Mouse (Mus musculus) CD8-positive naive resting alpha-beta T cell, adult 57 days (primary cell): ENCODE results near the gene Vps33a. TPM values are rescaled to one million over a fixed set of nuclear protein-coding genes. Genes with fewer than 3 reads are reported as not detected.

Experiments
- total RNA-seq: library from RNA; stranded (reverse); gene quantifications from one replicate; pipeline ENCODE4 v1.2.4, GENCODE M21; 2023

Vps33a gene
- 56.1 TPM for total RNA-seq

DNA sequence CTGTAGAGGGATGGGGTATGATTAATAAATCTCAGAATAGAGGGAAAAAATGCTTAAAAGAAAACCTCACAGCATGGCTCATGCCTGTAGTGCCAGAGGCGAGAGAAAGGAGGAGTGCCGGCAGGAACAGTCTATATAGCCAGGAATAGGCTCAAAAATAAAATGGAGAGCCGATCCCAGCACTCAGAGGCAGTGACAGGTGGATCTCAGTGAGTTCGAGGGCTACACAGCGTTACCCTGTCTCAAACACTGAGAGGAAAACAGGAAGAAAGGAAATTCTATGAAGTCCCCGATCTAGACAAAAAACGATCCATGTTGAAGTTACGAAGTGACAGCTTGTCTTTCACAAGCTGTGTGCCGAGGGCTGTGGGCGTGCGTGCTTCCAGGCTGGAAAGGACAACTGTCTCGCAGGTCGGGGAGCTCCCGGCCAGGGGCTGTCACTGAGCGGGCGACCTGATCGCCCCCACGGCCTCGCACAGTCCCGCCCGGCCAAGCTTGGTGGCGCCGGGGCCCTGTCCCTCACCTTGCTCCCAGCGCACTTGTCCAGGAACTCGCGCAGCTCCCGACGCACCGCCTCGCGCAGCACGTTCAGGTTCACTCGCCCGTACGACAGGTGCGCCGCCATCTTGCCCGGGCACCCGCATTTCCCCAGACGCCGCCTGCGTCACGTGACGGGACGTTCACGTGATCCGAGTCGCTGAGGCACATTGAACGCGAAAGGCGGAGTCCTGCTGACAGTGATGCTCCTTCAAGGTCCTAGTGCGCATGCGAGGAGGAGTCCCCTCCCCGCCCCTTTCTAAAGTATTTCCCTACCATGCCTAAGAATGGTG, at the start of gene Vps33a:
Gene Vps33a, minus strand, starts transcription at position 682 of the 830 bp plus-strand sequence.

DNA sequence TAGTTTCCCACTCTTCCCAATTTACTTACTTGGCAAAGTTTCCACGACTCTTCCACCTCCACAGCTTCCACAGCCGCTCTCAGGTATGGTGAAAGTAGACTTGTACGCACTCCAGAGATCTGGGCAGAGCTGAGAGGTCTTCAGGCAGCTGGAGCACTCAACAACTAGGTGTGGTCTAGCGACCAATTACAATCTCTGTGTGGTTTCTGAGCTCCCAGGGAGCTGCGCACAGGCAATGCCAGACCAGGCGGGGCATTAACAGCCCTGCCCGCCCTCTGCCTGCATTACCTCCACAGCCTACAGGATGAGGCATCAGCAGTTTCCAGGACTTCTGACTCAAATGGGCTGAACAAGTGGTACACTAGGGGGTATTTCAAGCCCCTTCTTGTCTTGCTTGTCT, 47.6 kb downstream of the Vps33a start, which contains the start of gene Gm49027:
Gene Gm49027, minus strand, starts transcription at position 208 of the 400 bp plus-strand sequence.

DNA sequence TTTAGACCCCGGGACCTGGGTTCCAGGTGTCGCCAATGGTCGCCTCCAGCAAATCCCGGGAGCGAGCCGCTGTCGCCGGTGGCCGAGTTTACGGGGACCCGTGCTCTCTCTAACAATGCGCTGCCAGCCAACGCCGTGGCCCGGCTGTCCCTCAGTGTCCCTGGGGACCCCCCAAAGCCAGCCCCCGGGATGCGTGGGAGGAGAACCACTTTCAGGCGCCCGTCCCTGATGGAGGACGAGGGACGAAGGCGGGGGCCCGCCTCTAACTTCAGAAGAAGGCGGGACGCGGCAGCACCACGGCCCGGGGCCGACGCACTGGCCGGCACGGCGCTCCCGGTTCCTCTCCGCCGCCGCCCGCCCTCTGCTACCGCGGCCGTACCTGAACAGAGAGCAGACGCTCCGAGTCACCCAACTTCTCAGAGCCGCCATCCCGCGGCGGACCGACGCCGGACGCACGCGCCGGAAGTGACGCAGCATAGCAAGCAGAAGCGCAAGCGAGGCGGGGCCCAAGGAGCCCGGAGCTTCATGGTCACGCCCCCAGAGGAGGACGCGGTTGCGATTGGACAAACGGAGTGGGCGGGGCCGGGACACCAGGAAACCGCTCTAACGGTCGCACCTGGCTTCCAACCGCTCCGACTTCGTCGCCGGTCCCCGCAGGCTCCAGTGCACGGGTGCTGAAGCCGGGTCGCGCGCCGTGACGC, 49.0 kb downstream of the Vps33a start, which contains the start of gene Diablo:
Gene Diablo, minus strand, starts transcription at position 485 of the 701 bp plus-strand sequence.

DNA sequence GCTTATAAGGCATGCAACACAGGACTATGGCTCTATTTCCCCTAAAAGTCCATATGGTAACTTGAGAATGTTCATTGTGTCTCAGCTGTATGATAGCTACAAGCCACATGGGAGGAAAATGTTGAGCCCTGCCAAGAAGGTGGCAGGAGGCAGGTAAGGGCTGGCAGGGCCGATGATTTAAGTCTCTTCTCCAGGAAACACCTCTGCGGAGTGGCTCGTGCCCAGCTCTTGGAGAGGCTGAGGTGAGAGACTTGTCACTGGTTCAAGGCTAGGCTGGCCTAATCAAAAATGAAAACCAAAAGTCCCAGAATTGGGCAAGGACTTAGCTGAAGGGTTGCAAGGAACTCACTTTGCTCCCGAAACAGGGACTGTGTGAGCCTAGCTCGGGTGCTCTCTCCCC, 62.7 kb downstream of the Vps33a start, which contains the start of gene B3gnt4:
Gene B3gnt4, plus strand, starts transcription at position 301 of the 400 bp plus-strand sequence.

DNA sequence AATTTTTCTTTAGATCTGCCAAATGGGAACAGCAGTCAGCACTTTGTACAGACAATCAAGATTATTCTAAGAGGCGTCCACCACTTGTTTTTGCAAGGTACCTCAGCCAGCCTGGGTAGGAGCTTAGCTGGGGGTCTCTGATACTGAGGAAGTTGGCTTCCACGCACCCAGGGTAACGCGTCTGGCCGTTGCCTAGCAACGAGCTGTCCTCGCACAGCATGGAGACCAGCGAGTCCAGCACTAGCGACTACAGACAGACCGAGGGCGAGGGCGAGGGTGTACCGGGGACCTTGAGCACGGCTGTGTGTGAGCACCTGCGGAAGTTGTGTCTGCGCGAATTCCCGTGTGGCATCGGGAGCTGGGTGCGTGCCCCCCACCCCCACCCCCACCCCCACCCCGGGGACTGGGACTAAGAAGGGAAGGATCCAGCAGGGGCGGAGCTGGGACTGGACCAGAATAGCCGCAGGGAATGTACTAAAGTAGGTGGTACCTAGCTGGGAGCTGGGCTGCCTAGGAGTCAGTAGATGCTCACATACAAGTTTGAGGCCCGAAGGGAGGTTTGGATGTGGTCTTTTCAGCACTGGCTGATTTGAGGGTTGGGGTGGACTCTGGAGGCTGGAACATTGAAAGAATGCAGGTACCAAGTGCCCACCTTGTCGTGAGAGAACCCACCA, 83.6 kb downstream of the Vps33a start, which contains the start of the genes Lrrc43 and Il31:
Gene Lrrc43, plus strand, starts transcription at position 194 of the 674 bp plus-strand sequence.
Gene Il31, minus strand, starts transcription at position 378 of the 674 bp plus-strand sequence.

Other genes starting within 250 kb of the Vps33a start
- gene Bcl7a, start 229.2 kb downstream of the Vps33a start, total RNA-seq, result 21.9 TPM
- 78.8 TPM for gene Mlxip, start 178.2 kb downstream of the Vps33a start, total RNA-seq
- gene Lrrc43, start 83.7 kb downstream of the Vps33a start, total RNA-seq, result not detected
- not detected for gene Il31, start 83.5 kb downstream of the Vps33a start, total RNA-seq
- gene B3gnt4, start 62.6 kb downstream of the Vps33a start, total RNA-seq, result not detected
- gene Diablo, start 48.9 kb downstream of the Vps33a start, total RNA-seq, result 60.0 TPM
- 7.7 TPM for gene Gm49027, start 47.5 kb downstream of the Vps33a start, total RNA-seq
- gene Clip1, start 111.6 kb upstream of the Vps33a start, total RNA-seq, result 78.6 TPM
- gene Zcchc8, start 148.1 kb upstream of the Vps33a start, total RNA-seq, result 90.1 TPM
- gene Rsrc2, start 176.4 kb upstream of the Vps33a start, total RNA-seq, result 238 TPM
- gene Kntc1, start 176.7 kb upstream of the Vps33a start, total RNA-seq, result 0.95 TPM